Mouse (Mus musculus) hindbrain, postnatal 0 days (tissue): ENCODE measurements around the gene Casp9. TPM values are rescaled to one million over a fixed set of nuclear protein-coding genes. Genes with fewer than 3 reads are reported as not detected.

Experiments used
- ATAC-seq: fragments of 200-750 bp; cut with Nextera tagmentation; 2 replicates; pipeline ENCODE4 v1.8.0; 2017; ENCODE audit warnings: mild to moderate bottlenecking, moderate TSS enrichment, moderate library complexity
- DNase-seq: peaks from one replicate; pipeline ENCODE4 v3.0.0-alpha.2; 2015; ENCODE audit warnings: low spot score
- H3K27ac ChIP-seq: fragments of 300-500 bp; sonication (generic); 2 replicates; pipeline ENCODE4 v1.5.1; 2014; ENCODE audit warnings: mild to moderate bottlenecking
- H3K27me3 ChIP-seq: fragments of 300-500 bp; sonication (generic); 2 replicates; pipeline ENCODE4 v1.6.1; 2014; ENCODE audit warnings: low read length, mixed read lengths; ENCODE audit not compliant: insufficient read depth
- H3K36me3 ChIP-seq: fragments of 300-500 bp; sonication (generic); 2 replicates; pipeline ENCODE4 v1.6.1; 2014; ENCODE audit warnings: low read length, mixed read lengths; ENCODE audit not compliant: insufficient read depth
- H3K4me1 ChIP-seq: fragments of 300-500 bp; sonication (generic); 2 replicates; pipeline ENCODE4 v1.6.1; 2014; ENCODE audit warnings: antibody characterized with exemption, low read length, mixed read lengths; ENCODE audit not compliant: insufficient read depth
- H3K4me2 ChIP-seq: fragments of 300-500 bp; sonication (generic); 2 replicates; pipeline ENCODE4 v1.6.1; 2014; ENCODE audit warnings: low read depth, mild to moderate bottlenecking, low read length, moderate library complexity, mixed read lengths
- H3K4me3 ChIP-seq: fragments of 300-500 bp; sonication (generic); 2 replicates; pipeline ENCODE4 v1.5.1; 2014; ENCODE audit warnings: low read length
- H3K9ac ChIP-seq: fragments of 300-500 bp; sonication (generic); replicated peaks from 2 replicates; pipeline ENCODE4 v1.6.1; 2014; ENCODE audit warnings: mild to moderate bottlenecking, low read length, moderate library complexity, mixed read lengths
- H3K9me3 ChIP-seq: fragments of 300-500 bp; sonication (generic); 2 replicates; pipeline ENCODE4 v1.6.1; 2016; ENCODE audit warnings: low read length, mixed read lengths
- CTCF ChIP-seq: IDR thresholded peaks from 2 replicates; pipeline ENCODE4 v1.5.1; 2016; ENCODE audit warnings: antibody characterized with exemption, control low read depth, low read depth
- WGBS: fragments of 180-500 bp; shearing (Covaris S2); extraction: QIAGEN DNeasy Blood & Tissue Kit; methylation state at CpG from one replicate; pipeline ENCODE4 v1.1.7; 2014; 5-methylcytosine and 5-hydroxymethylcytosine counted together
- polyA plus RNA-seq: library from polyadenylated mRNA; unstranded; fragments of >200 nt; fragmentation: Nextera tagmentation; extraction: Ambion mirVana; gene quantifications from 2 replicates; pipeline ENCODE4 v1.2.1, GENCODE M21; 2015
- total RNA-seq: library from RNA; depleted of rRNA; stranded (reverse); fragments of >200 nt; gene quantifications from 2 replicates; pipeline ENCODE4 v1.2.3, GENCODE M21; 2014

The Casp9 gene
- total and polyA plus RNA-seq, 2 experiments from 2014 or later = 20.3 to 29.1 TPM

- WGBS = 72% methylated on average over 5 of the region's 5 CpGs
- Histone ChIP-seq H3K4me1 (no peaks in the 10 kb centered on the region), H3K4me2 (no peak overlapping the region), H3K9me3 (no peaks in the 10 kb centered on the region), H3K4me3 (no peak overlapping the region), H3K9ac (no peak overlapping the region), H3K27me3 (no peaks in the 10 kb centered on the region), H3K27ac (no peak overlapping the region), H3K36me3 (no peaks in the 10 kb centered on the region)
- DNase-seq (no peak), ATAC-seq (no peak)
- no peak for TF ChIP-seq CTCF
Measured at GRCm38 (mm10) chr4:141834536-141835095, 41.2 kb downstream of the Casp9 start.

- no peak within 1 kb of the TSS for H3K4me2 ChIP-seq
- WGBS = 90% methylated on average over 6 of the region's 6 CpGs
- no peak within 1 kb of the TSS for H3K4me3 ChIP-seq
- no peak for ATAC-seq
- no peak within 1 kb of the TSS for H3K9ac ChIP-seq
- no peaks in the 10 kb centered on the region for H3K9me3 ChIP-seq
- no peaks in the 10 kb centered on the region for H3K27me3 ChIP-seq
- no peaks in the 10 kb centered on the region for H3K36me3 ChIP-seq
- H3K27ac ChIP-seq = no peak within 1 kb of the TSS
- no peak for DNase-seq
- no peaks in the 10 kb centered on the region for H3K4me1 ChIP-seq
- no peak for TF ChIP-seq CTCF
Measured at GRCm38 (mm10) chr4:141845999-141846398, 52.6 kb downstream of the Casp9 start, which contains the start of gene Ctrc. Gene Ctrc, minus strand, starts transcription at chr4:141846359.

GRCm38 (mm10) chr4:141853437-141853836 is 60.0 kb downstream of the Casp9 start:
- H3K9ac ChIP-seq = no peak overlapping the region
- no peak overlapping the region for H3K4me3 ChIP-seq
- ATAC-seq (no peak), DNase-seq (peak; percentile 78)
- TF ChIP-seq CTCF = peak; percentile 87
- H3K36me3 ChIP-seq = no peaks in the 10 kb centered on the region
- no peaks in the 10 kb centered on the region for H3K9me3 ChIP-seq
- no peak overlapping the region for H3K4me2 ChIP-seq
- no peaks in the 10 kb centered on the region for H3K27me3 ChIP-seq
- no peak overlapping the region for H3K27ac ChIP-seq
- 70% methylated on average over 9 of the region's 9 CpGs for WGBS
- no peaks in the 10 kb centered on the region for H3K4me1 ChIP-seq

GRCm38 (mm10) chr4:141857422-141857930 is 64.1 kb downstream of the Casp9 start:
- H3K27me3 ChIP-seq = no peaks in the 10 kb centered on the region
- ATAC-seq (peak; percentile 72), DNase-seq (peak; percentile 86)
- H3K9me3 ChIP-seq = no peaks in the 10 kb centered on the region
- 16% methylated on average over 10 of the region's 10 CpGs for WGBS
- H3K4me3 ChIP-seq = no peak overlapping the region
- H3K27ac ChIP-seq = no peak overlapping the region
- no peak overlapping the region for H3K9ac ChIP-seq
- peaks cover 13% of the 10 kb centered on the region; the same call in 1 of the 2 replicates for H3K36me3 ChIP-seq
- no peak overlapping the region for H3K4me2 ChIP-seq
- TF ChIP-seq CTCF = peak; percentile 98
- H3K4me1 ChIP-seq = no peaks in the 10 kb centered on the region

DNA sequence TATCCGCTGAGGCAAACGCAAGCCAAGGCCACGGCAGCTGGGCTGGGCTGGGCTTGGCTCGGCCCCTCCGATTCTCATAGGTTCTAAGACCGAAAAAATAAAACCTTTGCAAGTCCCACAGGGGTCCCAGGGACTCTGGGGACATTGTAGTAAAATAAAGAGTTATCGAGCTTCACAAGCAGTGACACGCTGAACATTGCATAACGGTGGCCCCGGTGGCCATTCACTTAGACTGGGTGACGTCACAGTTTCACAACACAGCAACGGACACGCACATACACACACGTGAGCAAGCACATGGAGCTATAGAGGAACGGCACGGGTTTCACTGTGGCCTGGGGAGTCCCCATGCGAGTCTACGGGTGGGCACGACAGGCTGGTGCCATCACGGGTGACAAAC is 65.1 kb downstream of the Casp9 start:
- Histone ChIP-seq H3K9me3 (no peaks in the 10 kb centered on the region), H3K4me1 (no peaks in the 10 kb centered on the region), H3K9ac (no peak overlapping the region), H3K27ac (no peak overlapping the region), H3K27me3 (no peaks in the 10 kb centered on the region), H3K4me2 (no peak overlapping the region), H3K36me3 (peaks cover 13% of the 10 kb centered on the region; the same call in 1 of the 2 replicates), H3K4me3 (no peak overlapping the region)
- no peak for DNase-seq
- 83% methylated on average over 20 of the region's 20 CpGs for whole genome bisulfite sequencing
- no peak for TF ChIP-seq CTCF
- ATAC-seq = no peak

DNA sequence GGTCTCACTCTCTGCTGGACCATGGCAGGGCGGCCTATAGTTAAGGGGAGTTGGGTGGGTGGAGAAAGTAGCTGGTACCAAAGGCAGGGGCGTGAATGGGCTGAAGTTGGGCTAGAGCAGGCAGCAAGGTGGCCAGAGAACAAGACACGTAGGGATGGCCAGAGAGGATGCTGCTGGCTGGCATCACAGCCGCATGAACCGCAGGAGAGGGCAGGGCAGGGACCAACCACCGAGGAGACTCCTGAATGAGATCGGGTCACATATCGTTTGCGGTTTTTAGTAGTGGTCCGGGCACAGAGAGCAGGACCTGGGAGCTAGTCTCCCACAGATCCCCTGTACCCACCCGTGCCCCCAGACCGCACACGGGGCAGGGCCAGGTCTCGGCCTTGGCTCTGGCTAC is 65.9 kb downstream of the Casp9 start:
- Histone ChIP-seq H3K27ac (no peak overlapping the region), H3K4me1 (no peaks in the 10 kb centered on the region), H3K9me3 (no peaks in the 10 kb centered on the region), H3K4me2 (no peak overlapping the region), H3K27me3 (no peaks in the 10 kb centered on the region), H3K9ac (no peak overlapping the region), H3K4me3 (no peak overlapping the region), H3K36me3 (peaks cover 13% of the 10 kb centered on the region; the same call in 1 of the 2 replicates)
- WGBS = 93% methylated on average over 14 of the region's 14 CpGs
- TF ChIP-seq CTCF = no peak
- DNase-seq = no peak
- no peak for ATAC-seq

- H3K4me2 ChIP-seq = no peak overlapping the region
Measured at GRCm38 (mm10) chr4:141860246-141860841, 66.9 kb downstream of the Casp9 start.

More at GRCm38 (mm10) chr4:141860246-141860841, 66.9 kb downstream of the Casp9 start:
- Histone ChIP-seq H3K9me3 (no peaks in the 10 kb centered on the region), H3K27ac (no peak overlapping the region), H3K4me3 (no peak overlapping the region), H3K36me3 (peaks cover 13% of the 10 kb centered on the region; the same call in 1 of the 2 replicates), H3K4me1 (no peaks in the 10 kb centered on the region), H3K9ac (no peak overlapping the region), H3K27me3 (no peaks in the 10 kb centered on the region)
- 67% methylated on average over 19 of the region's 19 CpGs for WGBS
- DNase-seq (no peak), ATAC-seq (no peak)
- TF ChIP-seq CTCF = no peak
